Mouse (Mus musculus) ES-Bruce4 (cell line): ENCODE results near the gene Spdye4b.

Experiments
- CTCF ChIP-seq: IDR thresholded peaks from one replicate; pipeline ENCODE4 v1.8.1; 2011; ENCODE audit warnings: low read depth, low read length
- EP300 ChIP-seq: IDR thresholded peaks from 2 replicates; pipeline ENCODE4 v1.6.1; 2011; ENCODE audit warnings: low read depth, low read length; ENCODE audit not compliant: insufficient read depth
- POLR2A ChIP-seq: IDR thresholded peaks from one replicate; pipeline ENCODE4 v1.8.1; 2011; ENCODE audit warnings: low read length; ENCODE audit not compliant: insufficient read depth

- TF ChIP-seq CTCF (no peak), EP300 (no peak), POLR2A (no peak)
Observed at GRCm38 (mm10) chr5:143220996-143221395, 40.2 kb downstream of the Spdye4b start.
